Mouse (Mus musculus): Measurements from ENCODE around the gene Coa5. TPM values are rescaled to one million over a fixed set of nuclear protein-coding genes. Genes with fewer than 3 reads are reported as not detected.

The Coa5 gene
- total RNA-seq, 2 experiments from 2014 or later, result 90.6 to 92.3 TPM

- DNase-seq (ENCODE audit: low spot score), result no peak
Observed at GRCm38 (mm10) chr1:37436419-37436818, 6.5 kb upstream of the Coa5 start.

- DNase-seq (ENCODE audit: low spot score), result no peak
Observed at GRCm38 (mm10) chr1:37430297-37430840, 466 bp upstream of the Coa5 start.

- DNase-seq (ENCODE audit: low spot score), result peak; percentile 24
Observed at GRCm38 (mm10) chr1:37428911-37429310, 992 bp downstream of the Coa5 start.

DNA sequence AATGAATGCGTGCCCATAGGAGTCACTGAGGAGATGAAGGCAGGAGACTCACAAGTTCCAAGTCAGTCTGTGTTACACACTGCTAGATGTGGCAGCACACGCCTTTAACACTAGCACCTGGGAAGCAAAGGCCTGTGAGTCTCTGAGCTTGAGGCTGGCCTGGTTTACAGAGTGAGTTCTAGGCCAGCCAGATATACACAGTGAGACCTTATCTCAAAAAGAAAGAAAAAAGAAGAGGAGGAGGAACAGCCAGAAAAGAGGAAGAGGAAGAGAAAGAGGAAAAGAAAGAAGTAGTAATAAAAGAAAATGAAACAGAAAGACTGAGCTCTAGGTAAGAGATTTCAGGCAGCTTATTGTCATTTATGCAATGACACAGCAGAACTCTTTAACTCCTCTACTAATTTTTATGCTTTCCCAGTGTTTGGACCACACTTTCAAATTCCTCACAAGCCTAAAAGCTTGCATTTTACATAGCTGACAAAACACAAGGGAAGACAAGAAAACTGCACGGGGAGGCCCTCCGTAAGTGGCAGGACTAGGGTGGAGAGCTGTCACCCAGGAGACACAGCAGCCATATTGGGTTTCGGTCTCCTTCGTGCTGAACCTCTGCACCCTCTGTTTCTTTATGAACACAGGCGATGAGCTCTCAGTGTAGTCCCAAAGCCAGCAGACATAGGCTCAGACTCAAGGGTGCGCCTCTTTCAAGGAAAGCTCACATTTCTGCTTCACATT, 2.6 kb downstream of the Coa5 start:
- DNase-seq (ENCODE audit: low spot score), result no peak

DNA sequence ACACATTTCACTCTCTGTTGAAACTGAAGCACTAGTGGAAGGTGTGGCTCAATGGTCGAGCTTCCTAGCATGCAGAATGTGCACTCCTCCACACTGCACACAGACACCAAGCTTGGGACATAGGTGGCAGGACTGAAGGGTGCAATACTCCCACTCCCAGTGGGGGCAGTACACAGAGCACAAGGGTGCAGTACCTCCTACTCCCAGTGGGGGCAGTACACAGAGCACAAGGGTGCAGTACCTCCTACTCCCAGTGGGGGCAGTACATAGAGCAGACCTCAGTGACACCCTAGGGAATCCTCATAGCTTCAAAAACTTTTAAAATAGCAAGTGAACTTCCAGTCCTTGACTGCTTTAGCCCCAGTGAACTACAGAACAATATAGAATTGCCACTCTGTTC, 10.5 kb downstream of the Coa5 start:
- DNase-seq (ENCODE audit: low spot score), result peak; percentile 44

GRCm38 (mm10) chr1:37415394-37415793, 14.5 kb downstream of the Coa5 start:
- no peak for DNase-seq (ENCODE audit: low spot score)

- no peak for DNase-seq (ENCODE audit: low spot score)
Observed at GRCm38 (mm10) chr1:37409647-37410046, 20.3 kb downstream of the Coa5 start.

DNA sequence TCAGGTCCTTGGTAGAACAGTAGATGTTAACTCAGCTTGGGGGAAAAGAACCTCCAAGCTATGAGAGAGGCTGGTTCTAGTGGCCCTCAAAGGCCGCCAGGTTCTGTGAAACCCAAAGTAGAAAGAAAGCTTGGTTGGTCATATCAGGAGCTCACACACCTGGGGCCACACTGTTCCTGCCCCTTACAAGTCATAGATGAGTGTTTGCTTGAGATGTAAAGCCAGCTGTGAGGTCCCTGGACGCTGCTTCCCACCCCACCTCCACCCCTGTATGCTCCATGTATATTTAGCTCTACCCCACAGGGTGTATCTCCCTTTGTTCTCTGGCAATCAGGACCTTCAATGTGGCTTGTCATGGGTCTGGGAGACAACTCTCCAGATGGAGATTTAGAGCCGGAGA, 21.2 kb downstream of the Coa5 start:
- no peak for DNase-seq (ENCODE audit: low spot score)

- DNase-seq (ENCODE audit: low spot score), result no peak
Observed at GRCm38 (mm10) chr1:37408059-37408458, 21.8 kb downstream of the Coa5 start.

- DNase-seq (ENCODE audit: low spot score), result no peak
Observed at GRCm38 (mm10) chr1:37407228-37407627, 22.7 kb downstream of the Coa5 start.

DNA sequence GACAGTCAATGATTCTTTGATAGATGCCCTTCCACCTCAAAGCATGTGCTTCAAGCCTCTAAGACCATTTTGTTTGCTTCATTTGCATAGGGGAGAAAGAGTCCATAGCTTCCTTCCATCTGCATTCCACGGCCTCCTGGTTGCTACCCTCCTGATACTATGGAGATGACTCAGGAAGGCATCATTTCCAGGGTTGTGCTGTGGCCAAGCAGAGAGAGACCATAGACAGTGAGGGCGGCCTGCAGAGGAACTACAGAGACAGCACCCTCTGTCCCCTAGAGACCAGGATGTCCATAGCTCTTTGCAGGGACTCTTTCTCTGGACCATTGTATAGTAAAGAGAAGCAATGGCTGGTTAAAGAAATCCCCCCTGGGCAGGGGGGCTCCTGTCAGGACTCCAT, 24.8 kb downstream of the Coa5 start:
- DNase-seq (ENCODE audit: low spot score), result no peak

- peak; percentile 62 for DNase-seq (ENCODE audit: low spot score)
Observed at GRCm38 (mm10) chr1:37401687-37402086, 28.2 kb downstream of the Coa5 start.

DNA sequence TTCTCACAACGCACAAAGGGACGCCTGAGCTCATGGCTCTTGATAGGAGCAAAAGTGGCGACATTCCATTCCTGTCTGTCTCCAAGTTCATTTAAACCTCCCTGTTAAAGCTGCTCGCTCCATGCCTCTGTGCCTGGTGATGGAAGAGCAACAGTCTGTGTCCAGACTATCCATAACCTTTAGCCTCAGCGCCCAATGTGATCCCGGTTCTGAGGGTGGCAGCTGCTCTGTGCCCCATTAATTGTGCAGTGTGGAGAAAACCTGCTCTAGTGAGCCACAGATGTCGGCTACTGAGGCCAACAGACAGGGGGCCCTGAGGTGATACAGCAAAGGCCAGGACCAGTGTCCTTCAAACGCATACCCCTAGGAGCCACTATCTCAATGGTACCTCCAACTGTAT, 30.2 kb downstream of the Coa5 start:
- no peak for DNase-seq (ENCODE audit: low spot score)

DNA sequence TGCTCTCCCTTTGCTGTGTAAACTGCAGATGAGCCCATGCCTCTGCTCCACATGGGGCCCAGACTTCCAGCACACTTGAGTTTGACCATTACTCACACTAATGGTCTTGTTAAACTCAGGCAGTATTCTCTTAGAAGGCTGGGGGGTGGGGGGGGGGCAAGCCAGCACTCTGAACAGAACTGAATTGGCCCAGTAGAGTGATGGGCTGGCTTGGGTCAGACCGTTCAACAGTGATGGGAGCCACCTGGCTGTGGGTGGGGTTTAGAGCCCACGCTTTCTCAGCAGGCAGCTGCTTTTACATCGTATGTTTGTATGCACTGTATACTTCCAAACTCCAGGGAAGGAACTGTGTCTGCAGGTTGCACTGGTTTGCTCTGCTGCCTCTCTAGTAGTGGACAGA, 30.9 kb downstream of the Coa5 start:
- no peak for DNase-seq (ENCODE audit: low spot score)

GRCm38 (mm10) chr1:37396481-37396880, 33.4 kb downstream of the Coa5 start:
- no peak for DNase-seq (ENCODE audit: low spot score)

GRCm38 (mm10) chr1:37393174-37393573, 36.7 kb downstream of the Coa5 start:
- DNase-seq (ENCODE audit: low spot score), result no peak

DNA sequence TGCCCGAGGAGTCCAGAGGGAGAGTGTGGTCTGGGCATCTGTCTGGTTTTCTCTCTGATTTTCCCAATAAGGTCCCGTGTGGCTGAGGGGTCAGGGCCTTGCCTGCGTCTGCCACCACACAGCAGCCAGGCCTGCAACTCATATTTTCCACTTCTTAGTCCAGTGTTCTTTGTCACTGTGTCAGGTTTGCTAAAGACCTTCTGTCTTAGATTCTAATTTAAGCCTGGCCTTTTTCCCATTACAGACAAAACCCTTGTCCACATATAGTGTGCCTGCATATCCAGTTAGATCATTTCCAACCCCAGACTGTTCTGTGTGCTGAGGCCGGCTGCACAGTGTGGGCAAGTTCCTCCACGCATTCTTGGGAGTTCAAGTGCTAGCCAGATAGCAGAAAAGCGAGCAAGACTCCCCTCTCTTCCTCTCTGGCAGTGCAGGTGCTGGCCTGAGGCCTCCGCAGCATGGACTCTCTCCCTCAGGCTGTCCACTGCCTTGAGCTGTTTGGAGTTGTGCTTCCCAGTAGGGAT, 43.4 kb downstream of the Coa5 start:
- peak; percentile 9 for DNase-seq (ENCODE audit: low spot score)

GRCm38 (mm10) chr1:37384304-37384703, 45.6 kb downstream of the Coa5 start:
- DNase-seq (ENCODE audit: low spot score), result no peak

- no peak for DNase-seq (ENCODE audit: low spot score)
Observed at GRCm38 (mm10) chr1:37380913-37381312, 49.0 kb downstream of the Coa5 start.

DNA sequence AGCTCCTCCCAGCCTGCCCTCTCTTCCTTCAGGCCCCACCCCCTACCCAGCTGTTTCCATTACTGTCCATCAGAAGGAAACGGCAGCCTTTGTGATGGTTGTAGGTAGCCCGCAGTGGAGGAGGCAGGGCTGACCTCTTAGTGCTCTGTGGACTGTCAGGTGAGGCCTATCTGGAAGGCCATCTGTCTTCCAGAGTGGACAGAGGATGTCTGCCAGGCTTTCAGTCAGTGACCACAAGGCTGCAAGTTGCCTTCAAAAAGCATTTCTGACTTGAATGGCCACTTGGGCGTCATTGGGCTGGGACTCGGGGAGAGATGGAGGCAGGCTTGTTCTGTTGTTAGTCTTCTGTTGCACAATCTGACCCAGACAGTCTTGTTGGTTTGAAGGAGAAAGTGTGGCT, 50.4 kb downstream of the Coa5 start:
- no peak for DNase-seq (ENCODE audit: low spot score)

DNA sequence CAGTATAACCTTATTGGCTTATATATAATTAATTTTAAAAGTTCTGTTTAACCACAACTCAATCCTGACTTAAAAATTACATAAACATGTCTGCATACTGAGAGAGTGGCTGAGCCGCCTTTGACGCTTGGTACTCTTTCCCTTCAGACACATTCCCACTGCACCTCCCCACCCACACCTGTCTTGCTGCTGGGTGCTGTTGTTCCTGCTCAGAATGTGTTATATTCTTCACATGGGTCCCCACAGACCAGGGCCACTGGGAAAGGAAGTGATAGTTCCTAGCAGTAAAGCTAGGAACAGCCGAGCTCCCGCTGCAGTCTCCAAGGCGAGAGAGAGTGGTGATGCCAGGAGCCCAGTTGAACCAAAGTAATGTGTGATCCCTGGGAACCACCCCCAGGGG, 51.8 kb downstream of the Coa5 start:
- DNase-seq (ENCODE audit: low spot score), result no peak

DNA sequence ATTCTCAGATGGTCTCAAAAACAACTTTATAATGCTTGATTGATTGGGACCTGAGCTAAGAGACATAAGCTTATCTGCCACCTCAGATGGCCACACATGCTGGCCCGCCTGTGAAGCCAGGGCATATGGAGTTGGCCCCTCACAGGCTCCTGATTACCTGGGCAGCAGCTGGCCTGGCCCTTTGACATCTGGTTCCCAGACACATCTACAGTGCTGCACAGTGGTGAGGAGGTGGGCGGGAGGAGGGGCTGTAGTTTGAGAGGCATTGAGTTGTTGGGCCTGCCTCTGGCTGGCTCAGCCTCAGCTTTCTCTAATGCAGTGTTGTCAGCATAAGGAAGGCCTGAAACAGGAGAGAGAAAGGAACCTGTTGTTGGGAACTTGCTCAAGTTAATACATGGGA, 53.2 kb downstream of the Coa5 start:
- DNase-seq (ENCODE audit: low spot score), result no peak

DNA sequence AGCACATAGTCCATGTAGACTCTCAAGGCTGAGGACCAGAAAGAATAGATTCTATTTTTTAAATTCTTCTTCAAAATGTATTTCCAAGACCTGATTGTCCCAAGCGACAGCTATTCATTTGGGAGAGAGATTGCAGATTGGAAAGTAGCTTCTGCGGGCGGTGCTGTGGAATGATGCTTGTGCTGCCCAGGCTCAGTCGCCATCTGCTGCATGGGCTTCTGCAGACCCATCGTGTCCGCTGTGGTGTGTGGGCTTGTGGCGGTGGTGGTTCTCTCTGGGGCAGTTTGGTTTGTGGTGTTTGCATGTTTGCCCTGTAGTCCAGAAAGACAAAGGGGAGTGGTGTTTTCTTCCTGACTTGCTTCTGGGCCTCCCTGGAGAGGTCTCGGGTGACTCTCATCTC, 53.7 kb downstream of the Coa5 start:
- DNase-seq (ENCODE audit: low spot score), result no peak

Measured in gastrocnemius, adult 18-20 months (tissue).